24 mouse cellular contexts compared by ENCODE assay signal in the genomic region with DNA sequence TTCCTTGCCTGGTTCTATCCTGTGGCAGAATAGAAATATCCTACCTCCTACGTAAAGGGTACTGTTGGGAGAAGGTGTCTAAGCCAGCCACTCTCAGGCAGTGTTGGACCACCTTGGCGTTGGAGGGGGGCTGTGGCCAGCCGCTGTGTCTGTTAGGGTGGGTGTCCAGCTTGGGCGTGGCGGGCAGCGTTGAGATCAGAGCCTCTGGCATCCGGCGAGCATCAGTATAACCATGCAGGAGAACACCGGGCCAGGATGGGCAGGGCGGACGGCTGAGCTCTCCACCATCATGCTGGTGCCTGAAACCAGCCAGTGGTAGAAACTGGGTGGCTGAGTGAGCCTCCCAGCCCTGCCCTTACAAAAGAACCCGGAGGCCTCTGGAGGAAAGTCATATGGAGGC. TPM values are rescaled to one million over a fixed set of nuclear protein-coding genes. Genes with fewer than 3 reads are reported as not detected.
"Had no signal": no experiment of that assay in that cellular context is flagged by ENCODE, and none has a peak within 500 bp of the region (broad histone marks: within the 10 kb centered on the region; RNA-seq: fewer than 3 reads in every experiment).

No protein-coding gene starts in this region.

- H3K27ac ChIP-seq: heart, adult 2 months; heart, embryonic 10.5 days; hindbrain, embryonic 10.5 days; hindbrain, embryonic 12.5 days; hindbrain, embryonic 14.5 days; intestine, embryonic 15.5 days; layer of hippocampus, adult 2 months; left cerebral cortex, adult 2 months; limb, embryonic 10.5 days; limb, embryonic 12.5 days; liver, embryonic 13.5 days; liver, embryonic 15.5 days had no signal

- H3K4me3 ChIP-seq: heart, adult 2 months; heart, embryonic 10.5 days; heart, embryonic 12.5 days; hindbrain, embryonic 10.5 days; hindbrain, embryonic 12.5 days; intestine, embryonic 15.5 days; layer of hippocampus, adult 2 months; left cerebral cortex, adult 2 months; limb, embryonic 10.5 days; limb, embryonic 12.5 days; liver, embryonic 13.5 days; liver, embryonic 15.5 days had no signal

- DNase-seq: gastrocnemius, postnatal 25 days; heart, postnatal 10 days; heart, postnatal 4 days; kidney, adult 18-20 months; kidney, adult 8-10 months; kidney, postnatal 10 days; kidney, postnatal 25 days; kidney, postnatal 4 days; liver; liver, embryonic 13.5 days had no signal

RNA-seq across cellular contexts. Expression of a gene that starts 27.7 kb away (rescaled TPM):
- total RNA-seq: gastrocnemius, adult 8-10 months; granulocyte monocyte progenitor cell, adult 5-6 weeks had no signal
